Mouse (Mus musculus) erythroblast, embryonic 14.5 days (primary cell): ENCODE measurements around the gene Slc25a41.

Experiments used
- GATA1 ChIP-seq: IDR thresholded peaks from 2 replicates; pipeline ENCODE4 v1.6.1; 2012; ENCODE audit warnings: low read length, inconsistent platforms, mixed read lengths
- TAL1 ChIP-seq: IDR thresholded peaks from 3 replicates; pipeline ENCODE4 v1.6.1; 2012; ENCODE audit warnings: low read length, inconsistent platforms, mixed read lengths

GRCm38 (mm10) chr17:56990115-56990746, 51.2 kb downstream of the Slc25a41 start, which contains the start of gene Clpp:
- TF ChIP-seq TAL1 (no peak), GATA1 (no peak)
